Mouse (Mus musculus): ENCODE measurements around the gene Zfp94. TPM values are rescaled to one million over a fixed set of nuclear protein-coding genes. Genes with fewer than 3 reads are reported as not detected.
A peak's percentile ranks its signal among the peaks of the same experiment; 100 is the strongest.

Gene Zfp94
- polyA plus RNA-seq, 1 experiment from 2014 or later = 5.7 TPM

DNA sequence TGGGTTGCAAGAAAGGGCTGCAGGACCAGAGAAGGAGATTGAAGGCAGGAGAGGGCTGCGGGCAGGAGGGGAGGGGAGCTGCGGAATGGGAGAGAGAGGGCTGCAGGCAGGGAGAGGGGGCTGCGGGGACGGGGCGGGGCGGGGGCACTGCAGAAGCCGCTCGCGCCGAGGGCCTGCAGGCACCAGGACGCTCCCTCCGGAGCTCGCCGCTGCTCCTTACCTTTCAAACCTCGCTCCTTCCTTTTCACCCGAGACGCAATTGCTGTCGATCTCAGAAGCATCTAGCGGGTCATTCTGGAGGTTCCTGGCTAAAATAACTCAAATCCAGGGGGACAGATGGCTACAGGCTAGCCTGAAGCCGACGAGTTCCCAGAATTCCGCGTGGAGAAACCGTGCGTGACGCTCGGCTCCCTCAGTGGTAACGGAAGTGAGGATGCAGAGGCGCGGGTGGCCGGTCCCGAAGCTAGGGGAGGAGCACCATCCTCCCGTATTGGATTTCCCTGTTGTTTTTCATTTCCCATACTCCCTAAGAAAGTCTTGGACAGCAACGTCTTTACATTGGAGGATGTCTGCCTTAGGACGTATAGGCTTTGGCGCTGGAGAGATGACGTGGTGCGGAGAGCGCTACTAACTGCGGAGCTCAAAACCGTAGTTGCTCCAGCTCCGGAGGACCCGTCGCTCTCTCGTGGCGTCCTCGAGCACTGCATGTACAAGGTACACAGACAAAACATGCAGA is 17.3 kb downstream of the Zfp94 start:
- peaks cover 4% of the 10 kb centered on the region; the same call in 1 of the 2 replicates for H3K4me1 ChIP-seq (ENCODE audit: insufficient read depth, low read depth, low read length)
- H3K4me3 ChIP-seq (ENCODE audit: low read depth, low read length) = peak overlapping the region; percentile 65
- WGBS = under 1% methylated on average over 45 of the region's 47 CpGs
- H3K27ac ChIP-seq (ENCODE audit: low read length) = peak overlapping the region; percentile 54; the same call in 1 of the 2 replicates
- H3K4me2 ChIP-seq (replicated peaks; ENCODE audit: low read depth, low read length) = peak overlapping the region; percentile 86
- H3K9ac ChIP-seq (replicated peaks; ENCODE audit: low read depth) = peak overlapping the region; percentile 56
- H3K36me3 ChIP-seq (ENCODE audit: insufficient read depth, low read length) = peaks cover 14% of the 10 kb centered on the region
- H3K27me3 ChIP-seq (replicated peaks; ENCODE audit: insufficient read depth, low read length) = no peaks in the 10 kb centered on the region
- TF ChIP-seq CTCF (IDR thresholded peaks at IDR 0.05) (peak; percentile 63), EP300 (IDR thresholded peaks at IDR 0.05) (no peak)
- no peaks in the 10 kb centered on the region for H3K9me3 ChIP-seq (ENCODE audit: low read length)
- DNase-seq (ENCODE audit: low spot score) (peak; percentile 93), ATAC-seq (peak; percentile 90)

DNA sequence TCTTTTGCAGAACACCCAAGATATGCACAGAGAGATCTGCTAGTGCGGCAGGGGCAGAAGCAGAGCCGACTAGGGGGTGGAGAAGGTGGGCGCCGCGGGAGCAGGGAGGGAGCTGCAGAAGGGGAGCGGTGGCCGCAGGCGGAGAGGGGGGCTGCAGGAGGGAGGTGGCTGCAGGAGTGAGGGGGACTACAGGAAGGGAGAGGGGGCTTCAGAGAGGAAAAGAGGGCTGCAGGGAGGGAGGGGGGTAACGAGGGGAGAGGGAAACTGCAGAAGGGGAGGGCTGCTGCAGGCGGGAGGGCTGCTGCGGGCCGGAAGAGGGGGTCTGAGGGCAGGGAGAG is 17.9 kb downstream of the Zfp94 start:
- Histone ChIP-seq H3K4me2 (replicated peaks; ENCODE audit: low read depth, low read length) (peak overlapping the region; percentile 86), H3K27me3 (replicated peaks; ENCODE audit: insufficient read depth, low read length) (no peaks in the 10 kb centered on the region), H3K36me3 (ENCODE audit: insufficient read depth, low read length) (peaks cover 14% of the 10 kb centered on the region), H3K4me3 (ENCODE audit: low read depth, low read length) (peak overlapping the region; percentile 65), H3K27ac (ENCODE audit: low read length) (no peak overlapping the region), H3K9ac (replicated peaks; ENCODE audit: low read depth) (peak overlapping the region; percentile 56), H3K4me1 (ENCODE audit: insufficient read depth, low read depth, low read length) (peaks cover 4% of the 10 kb centered on the region; the same call in 1 of the 2 replicates), H3K9me3 (ENCODE audit: low read length) (no peaks in the 10 kb centered on the region)
- DNase-seq (ENCODE audit: low spot score) (no peak), ATAC-seq (no peak)
- under 1% methylated on average over 12 of the region's 12 CpGs for WGBS
- no peak for TF ChIP-seq EP300 (IDR thresholded peaks at IDR 0.05)
- no peak for TF ChIP-seq CTCF (IDR thresholded peaks at IDR 0.05)

DNA sequence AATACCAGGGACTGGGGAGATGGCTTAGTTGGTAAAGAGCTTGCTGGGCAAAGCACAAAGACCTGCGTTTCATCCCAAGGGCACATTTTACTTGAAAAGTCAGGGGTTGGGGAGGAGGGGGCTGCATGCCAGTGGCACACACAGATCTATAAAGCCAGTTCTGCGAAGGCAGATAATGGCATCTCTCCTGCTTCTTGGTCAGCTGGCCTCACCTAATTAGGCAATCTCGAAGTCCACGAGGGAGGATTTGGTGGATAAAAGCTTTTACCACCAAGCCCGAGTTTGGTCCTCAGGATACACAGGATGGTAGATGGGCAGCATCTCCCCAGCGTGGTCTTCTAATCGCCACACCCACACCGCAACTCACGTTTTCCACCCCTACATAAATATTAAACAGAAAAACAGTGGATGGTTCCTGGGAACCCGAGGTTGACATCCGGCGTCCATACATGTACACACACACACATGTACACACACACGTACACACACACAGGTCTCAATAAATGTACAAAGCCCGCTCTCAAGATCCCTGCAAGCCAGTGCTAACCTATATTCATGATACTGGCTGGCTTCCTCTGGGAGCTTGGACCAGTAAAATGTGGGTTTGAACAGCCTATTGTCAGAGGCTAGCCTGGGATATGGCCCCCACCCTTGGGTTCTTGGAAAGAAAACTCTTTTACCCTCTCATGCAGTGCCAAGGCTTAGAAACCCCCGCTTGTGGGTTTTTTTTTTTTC is 18.9 kb downstream of the Zfp94 start:
- no peak for DNase-seq (ENCODE audit: low spot score)
- Histone ChIP-seq H3K27ac (ENCODE audit: low read length) (no peak overlapping the region), H3K4me2 (replicated peaks; ENCODE audit: low read depth, low read length) (no peak overlapping the region), H3K9ac (replicated peaks; ENCODE audit: low read depth) (no peak overlapping the region), H3K36me3 (ENCODE audit: insufficient read depth, low read length) (peaks cover 15% of the 10 kb centered on the region), H3K9me3 (ENCODE audit: low read length) (no peaks in the 10 kb centered on the region), H3K27me3 (replicated peaks; ENCODE audit: insufficient read depth, low read length) (no peaks in the 10 kb centered on the region), H3K4me1 (ENCODE audit: insufficient read depth, low read depth, low read length) (peaks cover 4% of the 10 kb centered on the region; the same call in 1 of the 2 replicates), H3K4me3 (ENCODE audit: low read depth, low read length) (no peak overlapping the region)
- ATAC-seq = no peak
- WGBS = 93% methylated on average over 15 of the region's 15 CpGs
- no peak for TF ChIP-seq CTCF (IDR thresholded peaks at IDR 0.05)
- no peak for TF ChIP-seq EP300 (IDR thresholded peaks at IDR 0.05)

DNA sequence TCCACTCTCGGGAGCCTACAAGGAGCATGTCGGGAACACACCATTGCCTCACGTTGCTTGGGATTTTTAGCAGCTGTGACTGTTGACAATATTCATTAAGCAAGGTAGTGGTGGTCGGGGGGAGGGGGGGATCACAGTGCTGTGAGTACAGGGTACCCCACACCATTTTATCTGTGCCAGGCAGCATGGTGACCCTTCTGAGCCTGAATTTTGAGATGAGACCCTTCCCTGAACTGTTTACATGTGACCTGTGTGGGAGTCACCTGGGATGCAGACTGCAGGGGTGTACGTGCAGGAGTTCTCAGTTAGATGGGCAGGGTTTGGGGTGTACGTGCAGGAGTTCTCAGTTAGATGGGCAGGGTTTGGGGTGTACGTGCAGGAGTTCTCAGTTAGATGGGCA is 20.1 kb downstream of the Zfp94 start:
- ATAC-seq (no peak), DNase-seq (ENCODE audit: low spot score) (no peak)
- peaks cover 25% of the 10 kb centered on the region for H3K36me3 ChIP-seq (ENCODE audit: insufficient read depth, low read length)
- H3K27me3 ChIP-seq (replicated peaks; ENCODE audit: insufficient read depth, low read length) = no peaks in the 10 kb centered on the region
- WGBS = 97% methylated on average over 7 of the region's 7 CpGs
- H3K27ac ChIP-seq (ENCODE audit: low read length) = no peak overlapping the region
- no peaks in the 10 kb centered on the region for H3K9me3 ChIP-seq (ENCODE audit: low read length)
- no peak overlapping the region for H3K4me2 ChIP-seq (replicated peaks; ENCODE audit: low read depth, low read length)
- H3K4me1 ChIP-seq (ENCODE audit: insufficient read depth, low read depth, low read length) = peaks cover 4% of the 10 kb centered on the region; the same call in 1 of the 2 replicates
- TF ChIP-seq EP300 (IDR thresholded peaks at IDR 0.05) (no peak), CTCF (IDR thresholded peaks at IDR 0.05) (no peak)
- no peak overlapping the region for H3K9ac ChIP-seq (replicated peaks; ENCODE audit: low read depth)
- H3K4me3 ChIP-seq (ENCODE audit: low read depth, low read length) = no peak overlapping the region

DNA sequence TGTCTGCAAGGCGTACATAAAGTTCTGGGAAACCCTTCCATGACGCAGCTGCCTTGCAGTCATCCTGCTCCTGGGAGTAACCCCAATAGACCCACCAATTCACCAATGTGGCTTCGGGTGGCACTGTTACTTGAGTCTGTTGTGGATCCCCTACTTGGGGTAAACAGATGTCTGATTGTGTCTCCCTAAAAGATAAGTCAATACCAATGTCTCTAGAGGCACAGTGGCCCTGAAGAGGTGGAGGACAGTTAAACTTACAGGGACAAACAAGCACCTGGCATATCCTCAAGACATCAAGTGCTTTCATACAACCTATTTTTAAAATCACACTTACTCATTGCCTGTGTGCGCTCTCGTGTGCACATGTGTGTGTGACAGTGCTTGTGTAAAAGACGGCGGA is 21.1 kb downstream of the Zfp94 start:
- TF ChIP-seq CTCF (IDR thresholded peaks at IDR 0.05) (no peak), EP300 (IDR thresholded peaks at IDR 0.05) (no peak)
- H3K4me2 ChIP-seq (replicated peaks; ENCODE audit: low read depth, low read length) = no peak overlapping the region
- no peaks in the 10 kb centered on the region for H3K9me3 ChIP-seq (ENCODE audit: low read length)
- DNase-seq (ENCODE audit: low spot score) = no peak
- peaks cover 35% of the 10 kb centered on the region for H3K36me3 ChIP-seq (ENCODE audit: insufficient read depth, low read length)
- no peaks in the 10 kb centered on the region for H3K27me3 ChIP-seq (replicated peaks; ENCODE audit: insufficient read depth, low read length)
- H3K27ac ChIP-seq (ENCODE audit: low read length) = no peak overlapping the region
- H3K9ac ChIP-seq (replicated peaks; ENCODE audit: low read depth) = no peak overlapping the region
- no peak overlapping the region for H3K4me3 ChIP-seq (ENCODE audit: low read depth, low read length)
- no peaks in the 10 kb centered on the region; the same call in 1 of the 2 replicates for H3K4me1 ChIP-seq (ENCODE audit: insufficient read depth, low read depth, low read length)
- ATAC-seq = no peak
- 97% methylated on average over 7 of the region's 7 CpGs for WGBS

DNA sequence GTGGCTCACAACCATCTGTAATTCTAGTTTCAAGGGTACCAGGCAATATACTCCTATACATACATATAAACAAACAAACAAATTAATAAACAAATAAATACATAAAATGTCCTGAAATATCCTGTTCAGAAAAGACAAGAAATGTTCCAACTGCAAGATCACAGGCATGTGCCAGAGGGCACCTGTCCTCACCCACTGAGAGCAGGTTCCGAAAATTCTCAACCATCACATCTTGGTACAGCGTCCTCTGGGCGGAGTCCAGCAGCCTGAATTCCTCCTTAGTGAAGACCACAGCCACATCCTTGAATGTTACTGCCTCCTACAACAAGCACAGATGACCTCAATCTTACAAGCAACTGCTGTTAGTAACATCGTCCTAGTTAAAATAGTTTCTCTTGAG is 21.7 kb downstream of the Zfp94 start:
- TF ChIP-seq CTCF (IDR thresholded peaks at IDR 0.05) = no peak
- TF ChIP-seq EP300 (IDR thresholded peaks at IDR 0.05) = no peak
- H3K27ac ChIP-seq (ENCODE audit: low read length) = no peak overlapping the region
- H3K4me3 ChIP-seq (ENCODE audit: low read depth, low read length) = no peak overlapping the region
- WGBS = 96% methylated on average over 4 of the region's 4 CpGs
- DNase-seq (ENCODE audit: low spot score) (no peak), ATAC-seq (no peak)
- H3K9me3 ChIP-seq (ENCODE audit: low read length) = no peaks in the 10 kb centered on the region
- H3K4me1 ChIP-seq (ENCODE audit: insufficient read depth, low read depth, low read length) = no peaks in the 10 kb centered on the region
- no peaks in the 10 kb centered on the region for H3K27me3 ChIP-seq (replicated peaks; ENCODE audit: insufficient read depth, low read length)
- H3K4me2 ChIP-seq (replicated peaks; ENCODE audit: low read depth, low read length) = no peak overlapping the region
- no peak overlapping the region for H3K9ac ChIP-seq (replicated peaks; ENCODE audit: low read depth)
- peaks cover 36% of the 10 kb centered on the region for H3K36me3 ChIP-seq (ENCODE audit: insufficient read depth, low read length)

Measured in lung, postnatal 0 days (tissue).